Mouse (Mus musculus): ENCODE measurements around the gene Ell3. TPM values are rescaled to one million over a fixed set of nuclear protein-coding genes. Genes with fewer than 3 reads are reported as not detected.

Ell3 gene
- polyA plus RNA-seq, 1 experiment from 2014 or later = 1.6 TPM

GRCm38 (mm10) chr2:121448136-121448535 is 4.1 kb upstream of the Ell3 start:
- DNase-seq (ENCODE audit: low spot score) = peak; percentile 17

- no peak for DNase-seq (ENCODE audit: low spot score)
Measured at GRCm38 (mm10) chr2:121447006-121447405, 2.9 kb upstream of the Ell3 start.

DNA sequence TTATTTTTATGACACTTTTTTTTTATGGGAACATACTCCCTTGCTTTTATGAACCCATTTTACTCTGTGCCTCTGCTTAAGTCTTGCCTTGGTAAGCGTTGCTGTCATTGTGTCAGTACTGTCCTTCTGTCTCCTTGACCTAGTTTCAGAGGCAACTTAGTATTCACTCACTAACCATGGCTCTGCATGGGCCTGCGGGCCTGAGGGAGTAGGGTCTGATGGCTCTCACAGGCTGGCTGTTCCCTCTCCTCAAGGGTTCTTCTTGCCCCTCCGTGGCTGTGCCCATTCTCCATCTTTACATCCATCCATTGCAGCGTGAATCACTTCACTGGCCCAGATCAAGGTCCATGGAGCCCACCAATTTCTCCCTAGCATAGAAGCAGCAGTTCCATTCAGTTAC is 2.4 kb upstream of the Ell3 start:
- no peak for DNase-seq (ENCODE audit: low spot score)

DNA sequence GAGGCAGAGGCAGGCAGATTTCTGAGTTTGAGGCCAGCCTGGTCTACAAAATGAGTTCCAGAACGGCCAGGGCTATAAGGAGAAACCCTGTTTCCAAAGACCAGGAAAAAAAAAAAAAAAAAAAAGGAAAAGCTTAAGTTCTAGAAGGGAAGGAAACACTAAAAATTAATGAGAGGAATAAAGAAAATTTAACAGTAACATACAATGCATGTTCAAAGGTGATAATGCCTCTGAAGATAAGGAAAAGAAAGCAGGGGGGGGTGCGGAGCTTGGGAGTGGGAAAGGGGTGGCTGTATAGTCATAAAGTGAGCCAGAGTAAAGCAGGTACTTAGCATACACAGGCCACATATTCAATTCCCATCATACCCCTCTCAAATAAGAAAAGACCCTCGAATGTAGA is 1.0 kb upstream of the Ell3 start:
- DNase-seq (ENCODE audit: low spot score) = no peak

DNA sequence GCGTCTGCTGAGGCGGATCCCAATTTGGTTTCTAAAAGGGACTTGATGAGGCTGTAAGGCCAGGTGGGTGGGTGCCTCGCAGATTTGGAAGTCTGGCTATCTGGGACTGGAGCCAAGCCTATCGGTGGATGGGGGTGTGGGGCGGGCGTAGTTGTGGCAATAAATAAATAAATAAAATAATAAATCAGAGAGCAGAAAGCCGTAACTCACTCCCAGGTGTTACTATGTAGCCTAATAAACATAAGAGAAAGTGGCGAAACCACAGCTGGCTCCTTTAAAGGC is 1.1 kb downstream of the Ell3 start:
- DNase-seq (ENCODE audit: low spot score) = no peak

- DNase-seq (ENCODE audit: low spot score) = peak; percentile 50
Measured at GRCm38 (mm10) chr2:121442259-121443067, 1.6 kb downstream of the Ell3 start.

DNA sequence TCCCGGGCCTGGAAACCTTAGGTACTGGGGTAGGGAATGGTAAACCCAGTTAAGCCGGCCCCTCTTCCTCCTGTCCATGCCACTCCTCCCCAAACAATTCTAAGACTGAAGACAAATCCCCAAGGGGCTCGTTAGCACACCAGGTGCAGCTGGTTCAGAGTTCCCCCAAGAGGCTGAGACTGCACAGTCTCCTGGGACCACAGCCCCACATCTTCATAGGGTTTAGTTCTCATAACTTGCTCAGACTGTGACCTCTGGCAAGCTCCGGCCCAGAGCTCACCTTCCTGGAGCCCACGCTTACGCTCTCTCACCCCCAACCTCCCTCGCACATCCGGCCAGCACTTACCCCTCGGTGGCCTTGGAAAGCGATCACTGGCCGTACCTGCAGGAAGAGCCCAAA is 2.3 kb downstream of the Ell3 start:
- no peak for DNase-seq (ENCODE audit: low spot score)

DNA sequence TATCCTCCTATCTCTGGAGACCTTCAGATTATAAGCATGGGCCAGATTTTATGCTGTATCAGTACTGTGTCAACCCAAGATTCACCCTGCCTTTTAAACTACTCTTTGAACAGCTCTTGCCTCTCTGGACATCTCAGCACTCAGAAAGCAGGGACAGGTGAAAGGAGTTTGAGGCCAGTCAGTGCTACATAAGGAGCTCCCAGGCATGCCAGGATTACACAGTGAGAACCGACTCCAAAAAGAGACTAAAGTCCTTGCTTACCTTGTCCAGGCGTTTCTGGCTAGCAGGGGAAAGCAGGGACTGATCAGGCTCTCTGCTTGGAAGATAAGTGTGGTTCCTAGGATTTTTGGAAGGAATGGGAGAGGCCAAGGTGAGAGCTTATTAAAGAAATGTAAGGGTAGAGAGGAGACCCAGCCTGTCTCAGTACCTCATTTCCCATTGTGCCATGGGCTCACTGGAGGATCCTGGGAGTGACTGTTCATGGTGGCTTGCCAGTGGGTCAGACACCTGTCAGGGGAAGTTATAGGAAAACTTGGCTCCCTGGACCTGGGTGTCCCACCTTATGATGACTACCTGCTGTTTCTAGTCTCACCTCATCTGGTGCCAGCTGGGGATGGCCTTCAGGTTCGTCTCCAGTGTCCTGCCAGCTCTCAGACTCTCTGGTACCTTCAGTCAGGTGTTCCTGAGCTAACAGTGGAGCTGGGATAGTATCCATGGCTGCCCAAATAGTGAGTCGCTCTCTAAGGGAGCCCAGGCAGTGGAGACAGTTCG is 3.1 kb downstream of the Ell3 start:
- no peak for DNase-seq (ENCODE audit: low spot score)

- DNase-seq (ENCODE audit: low spot score) = no peak
Measured at GRCm38 (mm10) chr2:121439746-121440145, 4.3 kb downstream of the Ell3 start.

DNA sequence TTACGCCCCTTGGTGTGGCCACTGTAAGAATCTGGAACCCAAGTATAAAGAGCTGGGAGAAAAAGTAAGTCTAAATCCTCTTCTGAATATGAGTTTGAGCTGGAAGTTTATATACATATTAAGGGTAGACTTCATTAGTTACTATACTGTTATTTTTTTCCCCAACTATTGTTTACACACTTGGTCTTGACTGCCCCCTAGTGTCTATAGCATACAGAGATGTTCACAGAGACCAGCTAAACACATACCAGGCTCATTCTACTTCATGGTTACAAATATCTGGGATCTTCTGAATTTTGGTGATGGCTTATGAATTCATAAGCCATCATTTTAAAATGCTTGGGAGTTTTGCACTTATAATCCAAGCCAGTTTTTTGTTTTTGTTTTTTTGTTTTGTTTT is 9.2 kb downstream of the Ell3 start:
- peak; percentile 55 for DNase-seq (ENCODE audit: low spot score)

DNA sequence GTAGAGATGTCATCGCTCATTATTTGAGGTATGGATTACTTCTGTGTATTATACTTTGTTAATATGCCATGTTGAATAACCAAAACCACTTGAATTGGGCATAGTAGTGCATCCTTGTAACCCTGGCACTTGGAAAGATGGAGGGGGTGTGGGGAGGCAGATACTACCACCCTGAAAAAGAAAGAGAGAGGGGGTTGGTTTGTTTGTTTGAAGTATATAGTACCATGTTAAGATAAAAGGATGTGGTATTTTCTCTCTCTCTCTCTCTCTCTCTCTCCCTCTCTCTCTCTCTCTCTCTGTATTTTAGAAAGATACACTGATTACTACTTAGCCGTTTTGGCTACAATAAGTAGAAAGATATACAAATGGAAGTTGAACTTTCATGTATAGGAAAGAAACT is 18.2 kb downstream of the Ell3 start:
- DNase-seq (ENCODE audit: low spot score) = no peak

DNA sequence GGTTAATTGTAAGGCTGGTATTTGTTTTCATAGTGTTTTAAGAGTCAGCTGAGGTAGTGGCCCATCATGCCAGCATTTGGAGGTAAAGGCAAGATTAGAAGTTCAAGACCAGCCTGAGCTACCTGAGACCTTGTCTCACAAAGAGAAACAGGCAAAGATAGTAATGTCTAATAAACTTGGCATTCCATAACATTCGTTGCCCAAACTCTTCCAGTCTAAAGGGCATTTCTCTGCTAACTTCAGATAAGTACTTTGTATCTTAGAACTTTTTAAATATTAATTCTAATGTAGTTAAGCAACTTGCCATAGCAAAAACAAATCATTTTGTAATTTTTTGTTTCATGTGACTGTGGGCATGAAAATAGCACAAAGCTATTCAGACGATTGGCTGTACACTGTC is 20.9 kb downstream of the Ell3 start:
- DNase-seq (ENCODE audit: low spot score) = no peak

GRCm38 (mm10) chr2:121418476-121418875 is 25.6 kb downstream of the Ell3 start:
- no peak for DNase-seq (ENCODE audit: low spot score)

- DNase-seq (ENCODE audit: low spot score) = no peak
Measured at GRCm38 (mm10) chr2:121416356-121416755, 27.7 kb downstream of the Ell3 start.

DNA sequence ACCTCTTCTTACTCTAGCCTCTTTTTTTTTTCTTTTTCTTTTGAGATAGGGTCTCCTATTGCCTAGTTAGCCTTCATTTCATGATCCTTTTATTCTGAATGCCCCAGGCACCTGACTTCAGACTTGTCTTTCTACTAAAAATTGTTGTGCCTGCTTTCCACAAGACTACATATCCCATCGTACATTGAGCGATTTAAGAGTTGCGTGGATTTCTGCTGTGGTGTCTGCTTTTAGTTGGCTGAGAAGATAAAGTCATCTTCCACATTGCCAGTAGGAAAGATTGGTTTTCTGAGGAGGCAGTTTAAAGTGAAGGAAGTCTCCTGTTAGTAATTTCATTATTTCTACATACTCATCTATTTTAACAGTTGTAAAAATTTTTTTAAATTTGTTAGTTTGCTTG is 28.5 kb downstream of the Ell3 start:
- no peak for DNase-seq (ENCODE audit: low spot score)

- no peak for DNase-seq (ENCODE audit: low spot score)
Measured at GRCm38 (mm10) chr2:121415103-121415502, 29.0 kb downstream of the Ell3 start.

GRCm38 (mm10) chr2:121414139-121414685 is 29.9 kb downstream of the Ell3 start:
- DNase-seq (ENCODE audit: low spot score) = peak; percentile 62

DNA sequence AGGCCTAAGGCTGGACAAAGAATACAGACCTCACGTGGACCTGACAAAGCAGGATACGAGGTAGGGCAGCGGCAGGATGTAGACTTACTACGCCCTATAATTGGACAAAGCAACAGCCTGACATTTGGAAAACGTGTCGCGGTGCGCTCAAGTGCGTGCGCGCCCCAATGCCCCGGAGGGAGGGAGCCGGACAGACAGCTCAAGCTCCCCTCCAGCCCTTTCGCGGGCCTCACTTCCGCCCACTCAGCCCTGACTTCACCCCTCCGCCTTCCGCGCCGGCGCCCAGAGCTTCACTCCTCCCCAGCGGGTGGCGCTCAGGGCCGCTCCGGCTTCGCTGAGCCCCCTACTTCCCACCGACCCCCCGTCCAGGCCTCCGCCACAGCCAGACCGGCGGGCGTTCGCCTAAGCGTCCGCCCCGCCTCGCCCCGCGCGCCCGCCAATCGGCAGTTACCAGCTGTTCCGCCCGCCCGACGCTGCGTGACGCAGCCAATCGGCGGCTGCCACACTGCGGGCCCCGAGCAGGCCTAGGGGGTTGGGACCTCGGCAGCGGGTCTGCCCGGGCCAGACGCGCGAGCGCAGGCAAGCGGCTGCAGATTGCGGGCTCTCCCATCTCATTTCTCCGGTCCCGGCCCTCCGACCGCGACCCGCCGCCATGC is 30.6 kb downstream of the Ell3 start, which contains the start of the genes Pdia3 and Catsper2:
Gene Pdia3 (plus strand): TSS at position 389 of the 656 bp plus-strand sequence.
Gene Catsper2 (minus strand): TSS at position 406 of the 656 bp plus-strand sequence.
- peak; percentile 95 for DNase-seq (ENCODE audit: low spot score)

DNA sequence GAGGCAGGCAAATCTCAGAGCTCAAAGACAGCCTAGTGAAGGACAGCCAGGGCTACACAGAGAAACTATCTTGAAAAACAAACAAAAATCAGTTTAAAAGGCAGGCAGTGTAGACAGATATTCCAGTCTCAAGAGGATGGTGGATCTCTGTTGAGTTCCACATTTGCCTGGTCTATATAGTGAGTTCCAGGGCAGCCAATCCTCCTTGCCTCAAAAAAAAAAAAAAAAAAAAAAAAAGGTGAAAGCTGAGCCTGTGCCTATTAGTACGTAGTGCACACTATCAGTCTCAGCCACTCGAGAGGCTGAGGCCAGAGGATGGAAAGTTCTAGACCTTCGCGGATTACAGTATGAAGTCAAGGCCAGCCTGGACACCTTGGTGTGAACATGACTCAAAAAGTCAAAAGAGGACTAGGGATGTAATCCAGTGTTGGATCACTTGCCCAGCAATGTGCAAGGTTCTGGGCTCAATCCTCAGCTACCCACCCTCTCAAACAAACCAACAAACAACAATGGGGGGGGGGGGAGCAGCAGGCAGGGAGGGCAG is 31.2 kb downstream of the Ell3 start:
- no peak for DNase-seq (ENCODE audit: low spot score)

GRCm38 (mm10) chr2:121408160-121408559 is 35.9 kb downstream of the Ell3 start:
- DNase-seq (ENCODE audit: low spot score) = peak; percentile 70

GRCm38 (mm10) chr2:121403296-121403695 is 40.8 kb downstream of the Ell3 start:
- no peak for DNase-seq (ENCODE audit: low spot score)

DNA sequence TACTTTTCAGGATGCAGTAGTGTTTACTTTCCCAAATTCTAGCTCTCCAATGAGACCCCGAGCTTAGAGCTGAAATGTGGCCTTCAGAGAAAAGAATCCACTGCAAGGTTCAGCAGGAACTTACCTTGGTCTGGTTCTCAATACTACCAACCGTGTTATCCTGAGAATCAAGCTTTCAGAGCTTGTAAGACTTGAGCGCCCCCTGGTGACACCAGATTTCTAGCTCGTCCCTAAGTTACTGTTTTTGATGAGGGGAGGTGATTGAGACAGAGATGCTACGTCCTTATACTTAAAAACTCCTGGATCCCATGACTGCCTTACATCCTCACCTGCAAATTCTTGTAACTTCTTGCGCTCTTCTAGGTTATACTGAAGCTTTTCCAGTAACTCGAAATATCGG is 47.5 kb downstream of the Ell3 start:
- DNase-seq (ENCODE audit: low spot score) = peak; percentile 81
